Mouse (Mus musculus) monocyte, adult 2 months (primary cell): ENCODE data around the gene Nod2.

Experiments
- DNase-seq, 2 experiments: peaks; one replicate each; pipeline ENCODE4 v3.0.0; 2022; ENCODE audit warnings: low spot score in 2 of 2, low read depth in 1 of 2

The Nod2 gene

DNA sequence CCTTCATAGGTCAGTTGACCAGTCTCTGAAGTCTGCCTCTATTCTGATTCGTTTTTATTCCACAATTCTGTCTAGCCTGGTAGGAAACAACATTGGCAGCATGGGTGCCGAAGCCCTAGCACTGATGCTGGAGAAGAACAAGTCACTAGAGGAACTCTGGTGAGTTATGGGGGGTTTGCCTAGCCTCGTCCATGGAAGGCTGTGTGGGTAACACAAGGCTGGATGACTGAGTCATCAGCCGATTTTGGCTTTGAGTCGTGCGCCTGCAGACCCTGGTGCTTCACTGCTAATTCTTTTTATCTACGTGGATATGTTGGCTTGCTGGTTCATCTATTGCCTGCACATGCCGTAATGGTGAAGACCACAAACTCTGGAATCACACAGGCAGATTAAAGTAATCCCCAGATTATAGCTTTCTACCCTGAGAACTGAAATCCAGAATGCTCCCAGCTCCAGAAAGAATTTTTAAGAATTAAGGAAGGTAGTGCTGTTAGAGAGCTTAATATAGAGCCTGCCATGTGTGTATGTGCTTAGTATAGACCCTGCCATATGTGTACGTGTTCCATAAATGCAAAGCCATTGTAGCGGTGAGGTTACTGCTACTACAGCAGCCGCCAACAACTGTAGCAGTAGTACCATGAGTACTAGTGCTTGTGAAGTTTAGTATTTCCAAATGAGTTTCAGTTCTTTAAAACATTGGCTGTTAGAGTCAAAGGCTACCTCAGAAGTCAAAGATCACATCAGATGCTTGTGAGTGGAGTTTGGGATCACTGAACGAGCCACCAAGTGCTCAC, 28.5 kb downstream of the Nod2 start:
- DNase-seq = no peak

DNA sequence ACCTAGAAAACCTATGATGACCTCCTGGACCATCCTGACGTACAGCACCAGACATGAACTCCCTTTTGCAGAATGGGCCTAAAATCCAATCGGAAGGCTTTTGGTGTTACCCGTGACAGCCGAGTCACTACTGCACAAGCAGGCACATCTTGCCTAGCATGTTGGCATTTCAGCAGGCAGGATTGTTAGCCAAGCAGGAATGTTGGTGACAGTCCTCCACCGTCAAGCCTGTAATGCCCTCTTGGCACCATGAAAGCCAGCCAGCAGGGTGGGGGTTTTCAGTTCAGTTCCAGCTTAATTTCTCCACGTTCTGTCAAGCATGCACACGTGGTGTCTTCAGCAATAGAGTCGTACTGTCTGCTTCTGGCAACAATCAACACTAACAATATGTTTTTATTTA, 30.0 kb downstream of the Nod2 start:
- DNase-seq = no peak

DNA sequence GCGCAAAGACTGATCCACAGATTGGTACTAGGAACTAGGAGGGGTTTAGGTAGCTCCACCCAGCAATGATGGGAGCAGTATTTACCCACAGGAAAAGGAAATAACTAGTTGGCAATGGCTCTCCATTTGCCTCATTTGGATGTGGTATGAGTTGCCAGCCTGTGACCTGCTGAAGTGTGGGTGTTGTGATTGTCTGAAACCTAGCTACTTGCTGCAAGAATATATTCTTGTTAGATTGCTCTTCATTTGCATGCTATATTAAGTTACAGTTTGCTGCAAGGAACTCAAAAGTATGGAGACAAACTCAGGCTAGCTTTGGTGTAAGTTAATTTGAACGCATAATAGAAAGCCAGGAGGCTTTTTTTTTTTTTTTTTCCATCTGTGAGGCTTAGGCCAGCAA, 33.5 kb downstream of the Nod2 start:
- DNase-seq = no peak

DNA sequence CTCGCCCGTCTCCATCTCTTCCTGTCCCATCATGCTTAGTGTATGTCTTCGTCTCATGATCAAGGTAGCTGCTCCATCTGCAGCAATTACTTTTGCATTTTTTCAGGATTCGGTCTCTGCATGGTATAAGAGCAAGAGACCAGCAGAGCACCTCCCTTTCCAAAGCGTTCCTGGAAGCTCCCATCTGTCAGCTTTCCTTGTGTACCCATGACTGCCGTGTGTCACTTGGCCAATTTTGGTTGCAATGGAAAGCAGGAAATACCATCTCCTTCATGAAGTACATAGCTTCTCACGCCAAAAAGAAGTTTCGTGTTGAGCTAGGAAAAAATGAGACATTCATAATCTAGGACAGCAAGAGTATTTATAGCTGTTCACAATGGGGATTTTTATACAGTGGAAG, 33.9 kb downstream of the Nod2 start:
- no peak for DNase-seq

DNA sequence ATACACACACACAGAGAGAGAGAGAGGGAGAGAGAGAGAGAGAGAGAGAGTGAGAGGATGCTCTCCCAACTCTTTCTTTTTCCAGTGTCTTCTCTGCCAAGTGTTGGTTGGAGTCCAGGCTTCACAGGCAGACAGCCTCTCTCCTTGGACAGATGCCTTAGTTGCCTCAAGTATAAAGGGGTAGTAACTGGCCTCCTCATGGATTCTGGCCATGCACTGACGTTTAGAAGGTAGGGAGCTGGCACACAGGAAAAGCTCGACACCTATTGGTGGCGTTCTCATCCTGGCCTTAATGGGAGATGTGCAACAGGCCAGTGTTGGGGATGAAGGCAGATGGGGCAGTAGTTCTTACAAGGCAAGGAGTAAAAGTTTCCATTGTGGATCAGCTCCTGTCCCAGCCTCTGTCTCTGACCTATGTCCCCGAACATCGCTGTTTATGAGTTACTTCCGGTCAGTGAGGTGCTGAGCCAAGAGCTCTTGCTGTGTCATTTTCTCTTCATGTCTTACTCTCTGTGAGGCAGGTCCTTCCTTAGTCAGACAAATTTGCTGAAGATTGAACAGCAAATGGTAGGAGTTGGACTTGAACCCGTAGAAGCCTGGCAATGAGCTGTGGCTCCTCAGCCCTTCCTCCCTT, 36.7 kb downstream of the Nod2 start:
- DNase-seq = no peak

DNA sequence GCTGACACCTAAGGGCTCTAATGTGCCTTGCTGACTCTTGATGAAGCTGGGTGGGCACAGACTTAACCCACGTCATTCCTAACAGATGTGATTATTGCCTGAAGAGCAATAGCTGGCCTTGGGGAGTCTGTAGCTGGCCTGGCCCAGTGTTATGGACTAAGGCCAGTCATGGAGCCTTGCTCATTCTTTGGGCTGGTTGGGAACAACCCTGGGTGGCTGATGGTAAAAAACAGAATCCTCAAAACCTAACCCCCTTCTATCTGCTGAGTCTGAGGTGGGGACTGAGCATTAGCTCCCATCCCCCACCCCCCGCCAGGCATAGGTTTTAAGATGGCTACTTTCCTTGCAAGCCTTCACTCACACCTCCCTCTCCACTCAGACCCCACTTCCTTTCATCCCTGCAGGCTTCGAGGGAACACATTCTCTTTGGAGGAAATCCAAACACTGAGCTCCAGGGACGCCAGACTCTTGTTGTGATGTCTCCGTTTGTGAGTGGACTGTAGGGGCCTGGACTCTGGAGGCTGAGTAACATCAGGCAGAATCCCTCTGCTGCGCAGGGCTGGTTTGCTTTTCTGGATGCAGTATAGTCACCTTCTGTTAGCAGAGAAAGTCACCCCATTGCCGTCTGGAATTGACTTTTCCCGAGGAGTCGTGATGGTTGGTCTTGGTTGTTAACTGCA, 39.3 kb downstream of the Nod2 start:
- DNase-seq = no peak

DNA sequence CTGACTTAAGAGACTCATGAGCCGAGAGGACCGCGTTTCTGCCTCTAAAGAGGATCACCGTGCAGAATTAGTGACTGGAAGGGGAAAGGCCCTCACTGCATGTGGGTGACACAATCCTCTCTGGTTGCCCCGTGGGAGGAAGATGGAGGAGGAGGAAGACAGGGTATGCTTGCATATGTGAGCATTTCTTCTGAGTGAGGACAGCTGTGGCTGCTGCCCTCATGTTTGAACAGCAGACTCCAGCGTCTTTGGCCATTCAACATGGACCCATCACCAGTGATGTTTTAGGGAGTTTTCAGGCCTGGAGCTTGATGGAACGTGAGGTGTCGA, 39.8 kb downstream of the Nod2 start:
- DNase-seq = no peak

DNA sequence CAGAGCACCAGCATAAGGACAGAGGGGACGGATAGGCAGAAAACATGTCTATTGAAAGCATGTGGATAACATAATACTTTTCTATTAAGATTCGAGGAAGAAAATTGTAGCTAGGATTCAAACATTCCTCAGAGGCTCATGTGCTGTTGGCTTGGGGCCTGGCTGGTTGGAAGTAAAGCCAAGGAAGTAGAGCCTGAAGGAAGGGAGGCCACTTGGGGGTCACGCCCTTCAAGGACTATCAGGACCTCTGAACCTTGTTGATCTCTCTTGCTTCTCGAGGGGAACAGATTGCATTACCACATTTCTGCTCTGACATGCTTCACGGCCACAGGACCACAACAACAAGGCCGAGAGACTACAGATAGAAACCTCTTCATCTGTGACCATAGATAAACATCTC, 42.0 kb downstream of the Nod2 start:
- no peak for DNase-seq

DNA sequence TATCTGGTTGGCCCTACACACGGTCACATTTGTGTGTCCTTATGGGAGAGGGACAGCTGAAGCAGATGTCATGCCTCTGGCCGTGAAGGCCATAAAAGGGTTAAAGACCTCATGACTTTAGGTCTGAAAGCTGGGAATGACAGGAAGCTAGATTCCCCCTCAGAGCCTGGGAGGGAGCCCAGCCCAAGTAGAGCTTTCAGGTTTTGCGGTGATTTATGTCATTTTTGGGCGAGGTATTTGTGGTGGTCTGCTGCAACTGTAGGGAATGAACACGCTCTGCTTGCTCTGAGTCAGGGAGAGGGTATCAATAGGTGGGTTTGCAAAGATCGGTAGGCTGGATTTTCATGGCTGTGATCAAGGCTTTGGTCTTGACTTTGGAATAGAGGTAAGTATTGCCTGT, 42.8 kb downstream of the Nod2 start:
- DNase-seq = no peak

DNA sequence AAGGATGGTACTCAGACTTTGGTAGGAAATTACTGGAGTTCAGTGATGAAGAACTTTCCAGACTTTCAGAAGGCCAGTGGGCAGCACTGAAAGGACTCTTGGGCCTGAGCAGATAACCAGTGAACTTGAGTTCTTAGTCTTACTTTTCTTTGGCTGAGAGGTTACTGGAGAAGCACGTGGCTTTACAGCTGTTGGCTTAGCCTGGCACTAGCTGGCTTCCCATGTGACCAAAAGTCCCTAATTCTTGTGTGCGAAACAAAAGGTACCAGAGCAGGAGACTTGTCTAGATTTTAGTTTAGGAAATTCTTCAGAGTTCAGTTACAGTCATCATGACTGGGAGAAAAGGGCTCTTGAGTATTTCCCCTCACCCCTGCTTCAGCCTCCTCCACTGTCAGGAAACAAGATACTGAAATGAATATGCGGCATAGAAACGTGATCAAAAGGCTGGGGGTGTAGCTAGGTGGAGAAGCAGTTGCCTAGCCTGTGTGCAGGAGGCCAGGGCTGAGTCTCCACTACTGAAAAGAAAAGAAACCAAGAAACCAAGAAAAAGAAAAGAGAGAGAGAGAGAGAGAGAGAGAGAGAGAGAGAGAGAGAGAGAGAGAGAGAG, 44.3 kb downstream of the Nod2 start:
- DNase-seq = no peak

DNA sequence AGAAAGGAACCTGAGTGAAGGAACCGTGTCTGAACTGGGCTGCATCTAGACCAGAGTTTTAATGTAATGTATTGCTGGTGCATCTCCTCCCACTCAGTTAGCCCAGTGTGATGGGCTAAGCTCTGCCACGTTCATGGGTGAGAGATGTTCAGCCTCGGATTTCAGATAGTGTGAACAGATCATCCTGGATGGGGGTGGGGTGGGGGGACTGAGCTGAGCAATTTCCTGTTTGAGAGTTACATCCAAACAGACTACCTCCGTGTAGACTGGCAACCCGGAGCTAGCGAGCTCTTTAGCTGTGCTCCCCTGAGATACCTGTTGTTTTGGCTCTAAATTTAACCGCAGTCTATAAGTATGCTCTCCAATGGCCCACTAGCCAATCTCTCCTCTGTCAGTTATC, 44.8 kb downstream of the Nod2 start:
- no peak for DNase-seq

DNA sequence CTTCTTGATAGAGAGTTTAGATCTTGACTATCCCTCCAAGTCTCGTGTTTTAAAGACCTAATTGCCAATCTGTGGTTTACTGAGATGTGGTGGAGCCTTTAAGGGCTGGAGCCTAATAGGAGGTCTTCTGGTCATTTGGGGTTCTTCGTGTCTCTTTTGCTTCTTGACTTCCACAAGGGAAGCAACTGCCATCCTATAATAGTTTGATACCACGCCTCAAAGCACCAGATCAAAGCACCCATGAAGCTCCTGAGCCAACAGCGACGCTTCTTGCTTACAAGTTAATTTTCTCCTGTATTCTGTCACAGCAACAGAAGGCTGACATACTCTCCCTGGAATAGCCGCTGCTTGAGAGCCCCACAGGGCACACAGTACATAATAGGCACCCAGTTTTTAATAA, 45.8 kb downstream of the Nod2 start:
- no peak for DNase-seq

DNA sequence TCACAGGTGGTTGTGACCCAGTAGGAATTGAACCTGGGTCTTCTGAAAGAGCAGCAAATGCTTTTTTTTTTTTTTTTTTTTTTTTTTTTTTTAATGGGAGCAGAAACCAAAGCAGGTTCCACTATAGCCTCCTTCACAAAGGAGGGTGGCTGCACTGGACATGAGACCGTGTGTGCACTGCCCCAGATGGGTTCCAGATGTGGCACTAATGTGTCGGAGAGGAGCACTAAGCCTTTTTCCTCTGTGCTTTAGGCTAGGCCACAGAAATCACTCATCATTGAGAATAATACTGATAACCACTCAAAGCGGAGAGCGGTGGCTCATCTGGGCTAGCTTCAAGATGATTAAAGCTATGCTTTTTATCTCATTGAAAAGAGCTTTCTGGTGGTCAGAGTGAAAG, 46.3 kb downstream of the Nod2 start:
- no peak for DNase-seq

DNA sequence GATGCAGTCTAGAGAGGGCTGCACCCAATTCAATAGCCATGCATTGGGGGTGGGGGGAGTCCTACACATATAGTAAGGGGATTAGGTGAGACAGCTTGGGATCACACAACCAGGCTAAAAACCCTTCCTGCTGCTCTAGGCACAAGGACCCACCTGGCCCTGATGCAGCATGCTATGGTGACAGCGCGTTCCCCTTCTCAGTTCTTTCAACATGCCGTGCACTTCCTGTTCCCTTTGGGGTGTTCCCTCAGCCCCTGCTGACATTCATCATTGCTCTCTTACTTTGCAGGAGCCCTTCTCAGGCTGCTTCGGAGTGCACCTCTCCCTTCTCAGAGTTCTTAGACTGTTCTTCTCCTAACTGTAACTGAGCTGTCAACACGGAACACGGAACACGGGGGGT, 47.2 kb downstream of the Nod2 start:
- DNase-seq = peak; percentile 27 to 52

DNA sequence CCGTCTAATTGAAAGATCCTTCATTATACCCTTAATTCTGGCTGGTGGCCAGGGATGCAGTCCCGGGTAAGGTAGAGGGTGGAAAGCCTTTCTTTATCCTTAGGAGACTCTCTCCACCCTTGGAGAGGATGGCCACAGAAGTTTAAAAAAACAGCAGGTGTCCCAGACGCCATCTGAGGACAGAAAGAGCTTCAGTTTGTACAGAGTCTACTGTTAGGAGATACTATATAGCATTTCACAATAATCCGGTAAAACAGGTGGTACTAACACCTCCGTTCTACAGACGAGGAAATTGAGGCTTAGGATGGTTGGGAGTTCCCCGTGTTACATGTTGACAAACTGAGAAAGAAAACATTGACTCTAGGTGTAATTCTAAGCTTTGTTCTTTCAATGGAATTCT, 49.1 kb downstream of the Nod2 start:
- DNase-seq = no peak

DNA sequence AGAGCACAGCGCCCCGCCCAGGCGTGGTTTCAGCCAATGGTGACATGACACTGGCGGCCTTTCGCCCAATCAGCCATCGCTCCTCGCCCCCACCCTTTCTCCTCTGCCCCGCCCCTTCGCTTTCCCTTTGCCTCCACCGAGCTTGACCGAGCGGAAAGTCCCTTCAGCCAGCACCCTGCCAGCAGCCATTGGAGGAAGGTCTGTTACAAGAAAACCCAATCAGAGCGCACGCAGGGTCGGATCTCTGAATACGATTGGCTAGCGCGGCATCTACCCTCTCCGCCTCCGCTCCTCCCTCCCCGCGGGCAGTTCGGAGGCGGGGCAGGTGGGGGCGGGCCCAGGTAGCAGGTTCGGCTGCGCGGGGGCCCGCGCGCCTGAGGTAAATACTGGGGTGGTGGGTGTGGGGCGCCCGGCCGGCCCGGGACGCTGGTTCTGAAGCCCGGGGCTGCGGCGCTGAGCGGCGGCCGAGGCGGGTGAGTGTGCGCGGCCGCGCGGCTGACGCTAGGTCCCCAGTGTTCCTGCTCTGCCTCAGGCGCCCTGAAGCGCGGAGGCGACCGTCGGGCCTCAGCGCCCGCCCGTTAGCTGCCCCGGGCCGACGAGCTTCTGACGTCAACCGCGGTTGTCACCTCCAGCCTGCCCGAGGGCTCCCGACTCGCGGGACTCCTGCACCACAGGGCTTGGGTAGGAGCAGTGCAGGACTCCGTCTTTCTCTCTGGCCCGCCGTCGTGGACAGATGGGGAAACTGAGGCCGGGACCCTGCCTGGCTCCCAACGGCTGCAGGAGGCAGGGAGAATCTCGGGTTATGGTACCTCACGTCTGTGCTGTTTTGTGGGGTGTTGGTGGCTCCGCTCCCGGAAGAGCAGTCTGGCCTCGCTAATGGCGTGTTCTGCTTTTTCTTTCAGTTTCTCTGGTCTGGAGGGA, 49.9 kb downstream of the Nod2 start, which contains the start of gene Cyld:
Cyld (plus strand) TSS at position 308 of the 921 bp plus-strand sequence.
- peak; percentile 94 to 96 for DNase-seq

DNA sequence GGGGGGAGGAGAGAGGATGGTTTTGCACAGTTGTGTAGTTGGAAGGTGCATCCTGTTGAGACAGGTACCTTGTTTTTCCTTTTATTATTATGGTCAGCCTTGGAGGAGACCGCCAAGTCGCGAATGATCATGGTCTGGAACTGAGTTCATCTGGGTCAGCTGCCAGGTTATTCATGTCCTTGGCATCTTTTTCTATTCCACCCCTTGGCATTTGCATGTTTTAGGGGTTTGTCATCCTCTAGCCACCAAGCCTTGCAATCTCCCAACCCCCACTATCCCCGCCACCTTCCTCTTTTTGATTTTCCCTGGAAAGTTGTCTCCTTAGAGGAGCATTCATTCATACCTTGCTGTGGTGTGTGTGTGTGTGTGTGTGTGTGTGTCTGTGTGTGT, 50.5 kb downstream of the Nod2 start:
- no peak for DNase-seq

DNA sequence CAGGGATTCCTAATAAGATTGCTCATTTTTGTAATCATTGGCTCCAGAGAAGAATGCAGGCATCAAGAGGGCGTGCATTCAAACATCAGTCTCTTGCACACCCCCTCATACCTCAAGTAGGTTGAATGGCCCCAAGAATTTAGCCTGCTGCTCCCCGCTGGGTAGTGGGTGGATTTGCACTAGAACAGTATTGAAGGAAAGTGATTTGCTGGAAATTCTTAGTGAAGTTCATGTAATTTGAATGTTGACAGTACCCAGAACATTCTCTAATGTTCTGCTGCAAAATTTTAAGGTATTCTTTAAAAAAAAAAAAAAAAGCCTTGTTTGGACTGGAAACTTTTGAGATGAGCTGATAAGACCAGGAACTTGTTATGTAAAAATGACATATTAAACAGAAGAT, 50.9 kb downstream of the Nod2 start:
- DNase-seq = no peak

DNA sequence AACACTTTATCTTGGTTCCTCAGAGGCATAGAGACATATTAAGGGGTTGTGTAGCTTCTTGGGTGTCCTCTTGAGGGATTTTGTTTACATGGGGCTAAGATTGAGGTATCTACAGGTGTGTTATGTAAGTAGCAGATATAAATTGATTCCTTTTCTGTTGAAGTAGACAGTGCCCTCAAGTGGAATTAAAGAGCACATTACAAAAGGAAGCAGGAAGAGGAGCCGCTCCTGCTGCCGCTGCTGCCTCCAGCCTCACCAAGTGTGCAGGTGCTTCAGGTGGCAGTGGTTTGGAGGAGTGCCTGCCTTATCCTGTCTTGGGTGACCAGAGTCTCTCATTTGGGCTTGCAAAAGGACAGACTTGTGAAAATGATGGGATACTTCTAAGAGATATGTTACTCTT, 54.5 kb downstream of the Nod2 start:
- no peak for DNase-seq

DNA sequence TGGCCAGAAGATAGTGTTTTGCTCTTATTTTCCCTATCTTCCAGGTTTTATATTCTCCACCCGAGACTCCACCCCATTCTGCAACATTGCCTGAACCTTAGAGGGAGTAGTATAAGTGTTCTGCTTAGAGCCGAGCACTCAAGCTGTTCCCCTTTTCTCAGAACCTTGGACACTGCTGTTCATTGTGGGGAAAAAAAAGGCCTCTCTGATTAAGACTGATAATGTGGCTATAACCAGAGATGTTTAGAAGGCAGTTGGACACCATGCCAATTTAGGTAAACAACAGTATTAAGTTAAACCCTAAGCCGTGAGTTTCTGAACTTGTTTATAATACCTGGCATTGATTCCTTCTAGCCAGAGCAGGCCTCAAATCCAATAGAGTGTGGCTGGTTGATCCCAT, 55.7 kb downstream of the Nod2 start:
- no peak for DNase-seq
